Comparison of ENCODE assay signal across 29 mouse cellular contexts in genomic region chr10:62309593-62309992, GRCm38 (mm10). TPM values are rescaled to one million over a fixed set of nuclear protein-coding genes. Genes with fewer than 3 reads are reported as not detected.
DNase-seq lines count a peak whose midpoint lies in the region; ATAC-seq and TF ChIP-seq lines count a peak whose summit lies in the region.
"Had no signal": no experiment of that assay in that cellular context is flagged by ENCODE, and none has a peak within 500 bp of the region (broad histone marks: within the 10 kb centered on the region; RNA-seq: fewer than 3 reads in every experiment).

No protein-coding gene starts in this region.

- ATAC-seq in heart, embryonic 12.5 days (ENCODE audit: insufficient number of reproducible peaks, low FRiP score), result no peak
- peak; percentile 69; the same call in 1 of the 2 replicates for ATAC-seq in kidney, embryonic 15.5 days (replicated peaks; ENCODE audit: low FRiP score)
- ATAC-seq: forebrain, embryonic 14.5 days; forebrain, postnatal 0 days; hindbrain, postnatal 0 days; Patski had no signal

- no peak for TF ChIP-seq POLR2A in kidney, adult 2 months (IDR thresholded peaks at IDR 0.05; ENCODE audit: low read depth, low read length)

- WGBS in heart, embryonic 10.5 days, result 86% methylated on average over 5 of the region's 5 CpGs
- WGBS in heart, embryonic 12.5 days, result 87% methylated on average over 5 of the region's 5 CpGs
- WGBS in kidney, adult 2 months, result 44% methylated on average over 5 of the region's 5 CpGs
- 62% methylated on average over 5 of the region's 5 CpGs for WGBS in kidney, embryonic 15.5 days
- 83% methylated on average over 5 of the region's 5 CpGs for WGBS in limb, embryonic 10.5 days

- H3K9ac ChIP-seq in heart, embryonic 12.5 days, result no peak overlapping the region
- H3K9ac ChIP-seq in kidney, embryonic 15.5 days, result no peak overlapping the region
- H3K9ac ChIP-seq: embryonic facial prominence, embryonic 12.5 days; embryonic facial prominence, embryonic 15.5 days; forebrain, postnatal 0 days; heart, embryonic 13.5 days; hindbrain, embryonic 14.5 days had no signal

- 0 out of 2 replicates have a peak overlapping the region, but pooled peaks have one; percentile 10 for H3K27ac ChIP-seq in heart, embryonic 10.5 days
- no peak overlapping the region for H3K27ac ChIP-seq in heart, embryonic 12.5 days (ENCODE audit: poor library complexity, severe bottlenecking)
- H3K27ac ChIP-seq in kidney, adult 2 months (ENCODE audit: insufficient read depth, low read depth, low read length), result peak overlapping the region; percentile 48; the same call in 1 of the 2 replicates
- H3K27ac ChIP-seq in kidney, embryonic 15.5 days, result peak overlapping the region; percentile 85
- H3K27ac ChIP-seq in limb, embryonic 10.5 days, result peak overlapping the region; percentile 38
- H3K27ac ChIP-seq: embryonic facial prominence, embryonic 15.5 days; gastrocnemius, adult 2 months; heart, embryonic 13.5 days; hindbrain, embryonic 14.5 days; hindbrain, postnatal 0 days had no signal

- H3K36me3 ChIP-seq in heart, embryonic 10.5 days, result peaks cover 74% of the 10 kb centered on the region
- peaks cover 57% of the 10 kb centered on the region for H3K36me3 ChIP-seq in heart, embryonic 12.5 days
- no peaks in the 10 kb centered on the region for H3K36me3 ChIP-seq in kidney, adult 2 months (ENCODE audit: control insufficient read depth, insufficient read depth, low read length)
- H3K36me3 ChIP-seq in kidney, embryonic 15.5 days, result peaks cover 9% of the 10 kb centered on the region
- H3K36me3 ChIP-seq in limb, embryonic 10.5 days, result peaks cover 4% of the 10 kb centered on the region
- H3K36me3 ChIP-seq: embryonic facial prominence, embryonic 15.5 days had no signal

- H3K4me1 ChIP-seq in heart, embryonic 10.5 days, result peaks cover 37% of the 10 kb centered on the region
- peaks cover 44% of the 10 kb centered on the region for H3K4me1 ChIP-seq in heart, embryonic 12.5 days (replicated peaks)
- H3K4me1 ChIP-seq in kidney, adult 2 months (ENCODE audit: control insufficient read depth, insufficient read depth, low read length), result peaks cover 11% of the 10 kb centered on the region
- peaks cover 52% of the 10 kb centered on the region for H3K4me1 ChIP-seq in kidney, embryonic 15.5 days
- peaks cover 52% of the 10 kb centered on the region for H3K4me1 ChIP-seq in limb, embryonic 10.5 days

- no peaks in the 10 kb centered on the region for H3K27me3 ChIP-seq in heart, embryonic 10.5 days (ENCODE audit: insufficient read depth, poor library complexity, severe bottlenecking)
- H3K27me3 ChIP-seq in heart, embryonic 12.5 days (replicated peaks), result no peaks in the 10 kb centered on the region
- H3K27me3 ChIP-seq in kidney, adult 2 months (replicated peaks; ENCODE audit: control insufficient read depth, insufficient read depth, low read length), result no peaks in the 10 kb centered on the region
- H3K27me3 ChIP-seq in kidney, embryonic 15.5 days, result no peaks in the 10 kb centered on the region
- H3K27me3 ChIP-seq in limb, embryonic 10.5 days (ENCODE audit: low read depth, poor library complexity, severe bottlenecking), result no peaks in the 10 kb centered on the region
- H3K27me3 ChIP-seq: CH12.LX; embryonic facial prominence, embryonic 12.5 days; embryonic facial prominence, embryonic 15.5 days; heart, embryonic 13.5 days; Patski had no signal

- H3K9me3 ChIP-seq in heart, embryonic 10.5 days, result no peaks in the 10 kb centered on the region
- no peaks in the 10 kb centered on the region for H3K9me3 ChIP-seq in heart, embryonic 12.5 days (replicated peaks)
- no peaks in the 10 kb centered on the region for H3K9me3 ChIP-seq in kidney, embryonic 15.5 days (replicated peaks)
- H3K9me3 ChIP-seq in limb, embryonic 10.5 days (replicated peaks), result no peaks in the 10 kb centered on the region
- H3K9me3 ChIP-seq: embryonic facial prominence, embryonic 12.5 days; embryonic facial prominence, embryonic 15.5 days; heart, embryonic 13.5 days had no signal

- H3K4me2 ChIP-seq in heart, embryonic 12.5 days, result no peak overlapping the region
- no peak overlapping the region for H3K4me2 ChIP-seq in kidney, embryonic 15.5 days
- H3K4me2 ChIP-seq: embryonic facial prominence, embryonic 12.5 days; embryonic facial prominence, embryonic 15.5 days; heart, embryonic 13.5 days; hindbrain, embryonic 14.5 days had no signal

- no peak for TF ChIP-seq CTCF in kidney, adult 2 months (conservative IDR thresholded peaks at IDR 0.05; ENCODE audit: insufficient read depth, insufficient read length, low read depth, low read length)

- no peak overlapping the region for H3K4me3 ChIP-seq in heart, embryonic 10.5 days
- no peak overlapping the region for H3K4me3 ChIP-seq in heart, embryonic 12.5 days
- H3K4me3 ChIP-seq in kidney, adult 2 months (ENCODE audit: insufficient read depth, low read depth, low read length), result no peak overlapping the region
- H3K4me3 ChIP-seq in kidney, embryonic 15.5 days (replicated peaks), result no peak overlapping the region
- no peak overlapping the region for H3K4me3 ChIP-seq in limb, embryonic 10.5 days
- H3K4me3 ChIP-seq: embryonic facial prominence, embryonic 12.5 days; embryonic facial prominence, embryonic 15.5 days; gastrocnemius, adult 2 months; heart, embryonic 13.5 days had no signal

- no peak for DNase-seq in heart, embryonic 10.5 days (ENCODE audit: low spot score)
- peak; percentile 68 for DNase-seq in kidney, adult 2 months
- DNase-seq in kidney, postnatal 10 days, result no peak
- no peak for DNase-seq in limb, embryonic 10.5 days (ENCODE audit: low spot score)
- DNase-seq in adrenal gland, adult (ENCODE audit: inconsistent age in 2 of 2, low spot score in 1 of 2), result no peak
- DNase-seq: adrenal gland, adult 2 months; adrenal gland, postnatal 14 days; B cell, adult 2 months; cerebellum, adult 11 months; cerebellum, adult 9-10 months; cerebellum, postnatal 14 days; forebrain, postnatal 0 days; gastrocnemius, adult 2 months; gastrocnemius, postnatal 14 days; heart, postnatal 14 days; heart, postnatal 4 days had no signal

RNA-seq across cellular contexts. Expression of gene Tacr2, which starts 57.4 kb away (rescaled TPM):
- not detected in 2 replicates for polyA plus RNA-seq in heart, embryonic 10.5 days (2016; fragmentation: Nextera tagmentation; extraction: Ambion mirVana)
- not detected in 2 replicates for polyA plus RNA-seq in heart, embryonic 12.5 days (2016; fragmentation: Nextera tagmentation; extraction: Ambion mirVana)
- polyA plus RNA-seq in kidney, adult 2 months (2012; rRNA removed), result 0.58 TPM in 1 of 2 replicates, not detected in the other
- 0.06 TPM in 1 of 2 replicates, not detected in the other for polyA plus RNA-seq in kidney, embryonic 15.5 days (2015; fragmentation: Nextera tagmentation; extraction: Ambion mirVana)
- polyA plus RNA-seq in limb, embryonic 10.5 days (2016; fragmentation: Nextera tagmentation; extraction: Ambion mirVana), result not detected in 2 replicates
- polyA plus RNA-seq: embryonic facial prominence, embryonic 12.5 days; embryonic facial prominence, embryonic 15.5 days; forebrain, embryonic 11.5 days; forebrain, embryonic 14.5 days; forebrain, postnatal 0 days; G1E; heart, embryonic 13.5 days; hindbrain, embryonic 11.5 days had no signal
